Mouse (Mus musculus): ENCODE data around the gene Ferd3l. TPM values are rescaled to one million over a fixed set of nuclear protein-coding genes. Genes with fewer than 3 reads are reported as not detected.

Ferd3l gene
- polyA plus RNA-seq, 1 experiment from 2014 or later = not detected

DNA sequence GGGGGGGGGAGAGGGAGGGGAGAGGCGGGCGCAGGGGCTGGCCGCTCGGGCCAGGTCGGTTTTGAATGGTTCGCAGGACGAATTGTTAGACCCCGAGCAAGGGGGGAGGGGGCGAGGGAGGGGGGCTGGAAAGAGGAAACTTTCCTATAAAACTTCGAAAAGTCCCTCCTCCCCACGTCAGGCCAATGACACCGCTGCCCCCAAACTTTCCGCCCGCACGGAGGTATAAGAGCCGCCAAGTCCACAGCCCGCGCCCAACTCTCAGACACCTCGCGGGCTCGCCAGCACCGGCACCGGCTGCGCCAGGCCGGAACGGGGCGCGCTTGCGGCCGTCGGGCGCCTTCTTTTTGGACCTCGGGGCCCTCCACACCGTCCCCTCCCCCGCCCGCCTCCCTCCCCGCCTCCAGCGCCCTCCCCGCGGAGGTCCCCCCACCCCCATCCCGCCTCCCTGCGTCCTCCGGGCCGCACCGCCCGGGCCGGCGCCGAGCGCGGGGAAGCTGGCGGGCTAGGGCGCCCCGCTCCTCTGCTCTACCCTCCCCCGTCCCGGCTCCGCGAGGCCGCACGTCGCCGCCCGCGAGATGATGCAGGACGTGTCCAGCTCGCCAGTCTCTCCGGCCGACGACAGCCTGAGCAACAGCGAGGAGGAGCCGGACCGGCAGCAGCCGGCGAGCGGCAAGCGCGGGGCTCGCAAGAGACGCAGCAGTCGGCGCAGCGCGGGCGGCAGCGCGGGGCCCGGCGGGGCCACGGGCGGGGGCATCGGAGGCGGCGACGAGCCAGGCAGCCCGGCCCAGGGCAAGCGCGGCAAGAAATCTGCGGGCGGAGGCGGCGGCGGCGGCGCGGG is 29.4 kb downstream of the Ferd3l start, which contains the start of gene Twist1:
TSS of gene Twist1 (plus strand) at position 272 of the 841 bp plus-strand sequence.
- H3K27me3 ChIP-seq = peaks cover 32% of the 10 kb centered on the region
- no peaks in the 10 kb centered on the region for H3K9me3 ChIP-seq (replicated peaks)
- H3K36me3 ChIP-seq = no peaks in the 10 kb centered on the region
- H3K27ac ChIP-seq (replicated peaks) = peak within 1 kb of the TSS; percentile 96
- peak; percentile 94 for ATAC-seq (ENCODE audit: insufficient number of reproducible peaks, low FRiP score, low TSS enrichment, low read depth)
- WGBS = under 1% methylated on average over 85 of the region's 105 CpGs
- peak within 1 kb of the TSS; percentile 51 for H3K4me2 ChIP-seq (replicated peaks)
- H3K4me1 ChIP-seq = peaks cover 10% of the 10 kb centered on the region; the same call in 1 of the 2 replicates
- peak within 1 kb of the TSS; percentile 74 for H3K4me3 ChIP-seq (replicated peaks)
- peak within 1 kb of the TSS; percentile 93 for H3K9ac ChIP-seq

DNA sequence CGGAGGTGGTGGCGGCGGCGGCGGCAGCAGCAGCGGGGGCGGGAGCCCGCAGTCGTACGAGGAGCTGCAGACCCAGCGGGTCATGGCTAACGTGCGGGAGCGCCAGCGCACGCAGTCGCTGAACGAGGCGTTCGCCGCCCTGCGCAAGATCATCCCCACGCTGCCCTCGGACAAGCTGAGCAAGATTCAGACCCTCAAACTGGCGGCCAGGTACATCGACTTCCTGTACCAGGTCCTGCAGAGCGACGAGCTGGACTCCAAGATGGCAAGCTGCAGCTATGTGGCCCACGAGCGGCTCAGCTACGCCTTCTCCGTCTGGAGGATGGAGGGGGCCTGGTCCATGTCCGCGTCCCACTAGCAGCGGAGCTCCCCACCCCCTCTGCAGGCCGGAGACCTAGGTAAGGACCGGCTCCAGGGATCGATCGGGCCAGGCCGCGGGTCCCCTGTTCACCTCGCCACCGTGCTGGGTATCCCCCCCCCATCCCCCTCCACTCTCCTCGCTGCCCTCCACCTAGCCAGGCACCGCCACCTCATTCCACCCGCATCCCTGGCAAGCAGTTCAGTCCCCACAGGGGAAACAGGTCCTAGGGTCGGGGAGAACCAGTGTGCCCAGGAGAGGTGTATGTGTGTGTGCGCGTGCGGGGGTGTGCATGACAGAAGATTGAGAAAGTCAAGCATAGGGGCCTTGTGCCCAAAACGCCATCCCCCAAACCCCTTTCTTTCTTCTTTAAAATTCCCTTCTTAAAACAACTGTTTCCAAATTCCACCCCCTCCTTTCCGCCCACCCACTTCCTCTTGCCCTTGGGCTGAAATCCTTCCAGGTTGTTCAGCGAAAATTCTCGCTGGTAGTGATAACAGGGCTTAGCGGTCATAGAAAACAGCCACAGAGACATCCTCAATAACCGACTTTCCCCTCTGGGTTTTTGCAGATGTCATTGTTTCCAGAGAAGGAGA is 30.3 kb downstream of the Ferd3l start:
- H3K9me3 ChIP-seq (replicated peaks) = no peaks in the 10 kb centered on the region
- under 1% methylated on average over 55 of the region's 56 CpGs for WGBS
- no peak for ATAC-seq (ENCODE audit: insufficient number of reproducible peaks, low FRiP score, low TSS enrichment, low read depth)
- peak overlapping the region; percentile 74 for H3K4me3 ChIP-seq (replicated peaks)
- peaks cover 10% of the 10 kb centered on the region; the same call in 1 of the 2 replicates for H3K4me1 ChIP-seq
- peak overlapping the region; percentile 51 for H3K4me2 ChIP-seq (replicated peaks)
- H3K27ac ChIP-seq (replicated peaks) = peak overlapping the region; percentile 96
- peak overlapping the region; percentile 93 for H3K9ac ChIP-seq
- peaks cover 32% of the 10 kb centered on the region for H3K27me3 ChIP-seq
- no peaks in the 10 kb centered on the region for H3K36me3 ChIP-seq

DNA sequence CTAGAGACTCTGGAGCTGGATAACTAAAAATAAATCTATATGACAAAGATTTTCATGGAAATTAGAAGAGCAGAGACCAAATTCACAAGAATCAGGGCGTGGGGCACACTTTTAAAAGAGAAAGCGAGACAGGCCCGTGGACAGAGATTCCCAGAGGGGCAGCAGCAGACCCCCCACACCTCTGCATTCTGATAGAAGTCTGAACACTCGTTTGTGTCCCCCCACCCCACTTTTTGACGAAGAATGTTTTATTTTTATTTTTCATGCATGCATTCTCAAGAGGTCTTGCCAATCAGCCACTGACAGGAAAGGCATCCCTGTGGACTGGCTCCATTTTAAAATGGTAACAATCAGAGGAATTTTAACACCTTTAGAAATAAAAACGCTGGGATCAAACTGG is 31.0 kb downstream of the Ferd3l start:
- Histone ChIP-seq H3K9ac (peak overlapping the region; percentile 93), H3K4me3 (replicated peaks) (peak overlapping the region; percentile 74)

DNA sequence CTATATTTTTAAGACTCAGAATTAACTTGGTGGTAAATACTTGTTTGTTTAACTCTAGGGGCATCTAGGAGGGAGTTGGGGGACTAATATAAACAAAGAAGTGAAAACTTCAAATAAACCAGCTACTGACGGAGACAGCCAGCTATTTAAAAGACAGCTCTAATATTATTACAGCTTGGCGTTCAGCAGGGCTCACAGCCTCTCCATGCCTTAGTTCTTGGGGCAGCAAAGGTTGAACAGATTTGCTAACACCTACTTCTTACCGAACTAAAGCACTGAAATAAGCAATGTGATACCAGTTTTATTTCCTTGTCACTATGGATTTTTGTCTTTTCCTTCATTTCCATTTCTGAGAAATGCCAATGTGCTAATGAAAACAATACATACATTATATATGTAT is 31.6 kb downstream of the Ferd3l start:
- no peak for ATAC-seq (ENCODE audit: insufficient number of reproducible peaks, low FRiP score, low TSS enrichment, low read depth)
- no peaks in the 10 kb centered on the region for H3K36me3 ChIP-seq
- H3K27me3 ChIP-seq = peaks cover 37% of the 10 kb centered on the region
- H3K27ac ChIP-seq (replicated peaks) = peak overlapping the region; percentile 69; the same call in 1 of the 2 replicates
- 3% methylated on average over 3 of the region's 3 CpGs for WGBS
- 0 out of 2 replicates have a peak overlapping the region, but pooled peaks have one; percentile 25 for H3K4me2 ChIP-seq (replicated peaks)
- peak overlapping the region; percentile 48 for H3K4me3 ChIP-seq (replicated peaks)
- H3K4me1 ChIP-seq = peaks cover 10% of the 10 kb centered on the region; the same call in 1 of the 2 replicates
- peak overlapping the region; percentile 40; the same call in 1 of the 2 replicates for H3K9ac ChIP-seq
- H3K9me3 ChIP-seq (replicated peaks) = no peaks in the 10 kb centered on the region

More for the DNA sequence above, 31.0 kb downstream of the Ferd3l start:
- H3K27ac ChIP-seq (replicated peaks) = peak overlapping the region; percentile 96
- peaks cover 34% of the 10 kb centered on the region for H3K27me3 ChIP-seq
- peaks cover 10% of the 10 kb centered on the region; the same call in 1 of the 2 replicates for H3K4me1 ChIP-seq
- 3% methylated on average over 6 of the region's 6 CpGs for WGBS
- no peaks in the 10 kb centered on the region for H3K9me3 ChIP-seq (replicated peaks)
- no peaks in the 10 kb centered on the region for H3K36me3 ChIP-seq
- no peak for ATAC-seq (ENCODE audit: insufficient number of reproducible peaks, low FRiP score, low TSS enrichment, low read depth)
- peak overlapping the region; percentile 51 for H3K4me2 ChIP-seq (replicated peaks)

DNA sequence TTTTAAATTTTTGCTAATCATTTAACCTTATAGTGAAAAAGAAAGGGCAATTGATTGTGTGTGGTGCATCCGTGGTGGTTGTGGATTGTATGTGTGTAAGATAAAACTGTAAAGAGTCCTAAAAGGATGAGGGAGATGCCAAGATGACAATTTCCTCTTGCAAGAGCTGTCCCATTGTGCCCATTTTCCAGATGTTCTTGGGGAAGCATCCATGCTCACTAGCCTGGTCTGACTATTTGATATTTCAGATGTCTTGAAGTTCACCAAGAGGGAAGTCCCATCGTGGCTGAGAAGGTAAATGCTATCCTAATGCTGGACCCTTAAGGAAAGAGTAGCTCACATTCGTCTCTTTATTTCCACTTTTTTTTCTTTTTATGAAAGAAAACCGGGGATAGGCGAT is 32.8 kb downstream of the Ferd3l start:
- ATAC-seq (ENCODE audit: insufficient number of reproducible peaks, low FRiP score, low TSS enrichment, low read depth) = no peak
- Histone ChIP-seq H3K4me3 (replicated peaks) (peak overlapping the region; percentile 35), H3K9me3 (replicated peaks) (no peaks in the 10 kb centered on the region), H3K27ac (replicated peaks) (peak overlapping the region; percentile 89), H3K4me2 (replicated peaks) (peak overlapping the region; percentile 46), H3K4me1 (peaks cover 11% of the 10 kb centered on the region; the same call in 1 of the 2 replicates), H3K9ac (no peak overlapping the region; the same call in 1 of the 2 replicates), H3K27me3 (peaks cover 34% of the 10 kb centered on the region), H3K36me3 (no peaks in the 10 kb centered on the region)
- WGBS = 13% methylated on average over 5 of the region's 5 CpGs

DNA sequence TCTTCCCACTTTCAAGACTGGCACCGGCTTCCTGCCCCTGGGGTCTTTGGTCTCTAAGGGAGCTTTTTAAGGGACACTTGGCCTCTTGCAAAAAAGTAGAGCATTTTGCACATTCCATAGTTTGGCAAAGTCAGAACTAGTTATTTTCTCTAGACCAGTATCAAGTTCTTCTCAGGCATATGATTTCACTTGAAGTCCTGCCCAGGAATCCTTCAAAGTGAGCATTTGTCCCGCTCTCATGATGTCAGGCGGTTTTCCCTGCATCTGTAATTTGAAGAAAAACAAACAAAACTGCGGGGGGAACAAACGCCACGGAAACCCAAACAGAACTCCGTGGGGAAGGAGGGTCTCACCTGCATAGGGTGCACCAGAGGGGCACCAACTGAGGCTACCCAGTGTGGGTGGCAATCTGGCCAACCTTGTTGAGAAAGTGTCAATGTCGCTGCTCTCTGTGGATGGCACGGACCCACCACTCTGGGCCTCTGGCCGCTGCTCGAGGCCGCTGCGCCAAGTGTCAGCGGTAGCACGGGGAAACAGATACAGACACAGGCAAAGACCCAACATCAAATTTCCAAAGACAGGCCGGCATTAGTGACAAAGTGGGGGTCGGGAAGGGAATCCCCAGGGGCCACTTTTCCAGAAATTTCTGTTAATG is 34.0 kb downstream of the Ferd3l start:
- H3K36me3 ChIP-seq = no peaks in the 10 kb centered on the region
- H3K9ac ChIP-seq = peak overlapping the region; percentile 39
- 4% methylated on average over 17 of the region's 17 CpGs for WGBS
- H3K9me3 ChIP-seq (replicated peaks) = no peaks in the 10 kb centered on the region
- no peak for ATAC-seq (ENCODE audit: insufficient number of reproducible peaks, low FRiP score, low TSS enrichment, low read depth)
- peak overlapping the region; percentile 89 for H3K27ac ChIP-seq (replicated peaks)
- H3K4me1 ChIP-seq = peaks cover 18% of the 10 kb centered on the region
- peaks cover 29% of the 10 kb centered on the region for H3K27me3 ChIP-seq
- peak overlapping the region; percentile 35 for H3K4me3 ChIP-seq (replicated peaks)
- peak overlapping the region; percentile 46 for H3K4me2 ChIP-seq (replicated peaks)

DNA sequence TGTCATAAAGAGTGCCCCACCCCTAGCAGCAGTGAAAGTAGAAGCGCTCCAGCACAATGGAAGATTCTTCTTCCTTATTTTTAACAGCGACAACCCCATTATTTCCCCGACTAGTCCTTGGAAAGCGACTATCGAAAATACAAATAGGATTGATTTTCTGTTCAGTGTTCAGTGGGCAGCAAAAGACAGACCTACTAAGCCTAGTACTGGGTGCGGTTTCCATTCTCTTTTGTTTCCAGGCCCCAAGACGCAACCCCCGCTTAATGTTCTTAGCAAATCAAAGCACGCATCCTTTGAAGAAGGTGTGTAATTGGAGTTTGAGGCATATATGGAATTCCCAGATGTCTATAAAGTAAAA is 34.5 kb downstream of the Ferd3l start:
- peaks cover 33% of the 10 kb centered on the region for H3K27me3 ChIP-seq
- WGBS = 4% methylated on average over 9 of the region's 9 CpGs
- no peaks in the 10 kb centered on the region for H3K9me3 ChIP-seq (replicated peaks)
- no peaks in the 10 kb centered on the region for H3K36me3 ChIP-seq
- H3K27ac ChIP-seq (replicated peaks) = peak overlapping the region; percentile 89
- peak overlapping the region; percentile 35 for H3K4me3 ChIP-seq (replicated peaks)
- H3K4me1 ChIP-seq = peaks cover 22% of the 10 kb centered on the region
- no peak for ATAC-seq (ENCODE audit: insufficient number of reproducible peaks, low FRiP score, low TSS enrichment, low read depth)
- H3K4me2 ChIP-seq (replicated peaks) = peak overlapping the region; percentile 46
- peak overlapping the region; percentile 39 for H3K9ac ChIP-seq

DNA sequence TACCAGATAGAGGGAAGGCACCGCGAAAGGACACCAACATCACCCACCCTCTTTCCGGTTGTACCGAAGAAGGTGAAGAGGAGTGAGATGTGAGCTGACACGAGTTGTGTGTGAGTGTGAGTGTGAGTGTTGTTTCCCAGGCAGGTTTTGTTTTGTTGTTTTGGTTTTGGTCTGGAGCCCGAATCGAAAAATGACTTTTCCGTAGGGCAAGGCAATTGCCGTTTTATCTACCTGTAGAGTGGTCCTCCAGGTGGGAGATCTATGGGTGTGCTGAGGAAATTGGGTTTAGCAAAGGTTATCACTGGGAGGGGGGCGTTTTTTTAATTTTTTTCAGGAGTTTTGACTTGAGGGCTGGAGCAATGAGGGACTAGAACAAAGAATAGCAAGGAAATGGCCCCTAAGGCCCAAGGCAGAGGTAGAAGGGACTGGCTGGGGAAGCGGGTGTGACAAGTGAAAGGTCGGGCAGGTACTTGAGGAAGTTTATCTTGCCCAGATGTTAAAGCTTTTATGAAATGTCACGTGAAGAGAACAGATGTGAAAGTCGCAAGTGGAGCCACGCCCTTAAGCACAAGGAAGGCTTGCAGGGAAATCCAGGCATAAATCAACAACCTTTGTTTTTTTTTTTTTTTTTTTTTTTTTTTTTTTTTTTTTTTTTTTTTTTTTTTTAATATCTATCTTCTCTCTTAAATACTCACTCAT is 35.6 kb downstream of the Ferd3l start:
- Histone ChIP-seq H3K9ac (peak overlapping the region; percentile 37), H3K27ac (replicated peaks) (peak overlapping the region; percentile 89)
- 7% methylated on average over 15 of the region's 15 CpGs for WGBS

GRCm38 (mm10) chr12:33964427-33964826 is 36.2 kb downstream of the Ferd3l start:
- peaks cover 21% of the 10 kb centered on the region for H3K4me1 ChIP-seq
- peak overlapping the region; percentile 46 for H3K4me2 ChIP-seq (replicated peaks)
- peak overlapping the region; percentile 83 for H3K27ac ChIP-seq (replicated peaks)
- no peak overlapping the region for H3K9ac ChIP-seq
- WGBS = 20% methylated on average over 2 of the region's 2 CpGs
- 0 out of 2 replicates have a peak overlapping the region, but pooled peaks have one; percentile 3 for H3K4me3 ChIP-seq (replicated peaks)
- peaks cover 27% of the 10 kb centered on the region; the same call in 1 of the 2 replicates for H3K27me3 ChIP-seq
- ATAC-seq (ENCODE audit: insufficient number of reproducible peaks, low FRiP score, low TSS enrichment, low read depth) = no peak
- no peaks in the 10 kb centered on the region for H3K36me3 ChIP-seq
- H3K9me3 ChIP-seq (replicated peaks) = no peaks in the 10 kb centered on the region

More for the DNA sequence above, 35.6 kb downstream of the Ferd3l start:
- peak overlapping the region; percentile 35 for H3K4me3 ChIP-seq (replicated peaks)
- peak overlapping the region; percentile 46 for H3K4me2 ChIP-seq (replicated peaks)
- peaks cover 21% of the 10 kb centered on the region for H3K4me1 ChIP-seq
- H3K9me3 ChIP-seq (replicated peaks) = no peaks in the 10 kb centered on the region
- H3K27me3 ChIP-seq = peaks cover 27% of the 10 kb centered on the region; the same call in 1 of the 2 replicates
- H3K36me3 ChIP-seq = no peaks in the 10 kb centered on the region
- no peak for ATAC-seq (ENCODE audit: insufficient number of reproducible peaks, low FRiP score, low TSS enrichment, low read depth)
